Mouse (Mus musculus): ENCODE data around the gene Pard3b. TPM values are rescaled to one million over a fixed set of nuclear protein-coding genes. Genes with fewer than 3 reads are reported as not detected.
A peak's percentile ranks its signal among the peaks of the same experiment; 100 is the strongest.

Pard3b gene
- polyA plus RNA-seq, 1 experiment from 2014 or later = 15.4 TPM

GRCm38 (mm10) chr1:62282835-62283234, 644.2 kb downstream of the Pard3b start:
- H3K27me3 ChIP-seq (ENCODE audit: control insufficient read depth, insufficient read depth, low read length) = no peaks in the 10 kb centered on the region

GRCm38 (mm10) chr1:62283624-62284023, 645.0 kb downstream of the Pard3b start:
- WGBS = 100% methylated on average over 2 of the region's 2 CpGs
- Histone ChIP-seq H3K4me3 (ENCODE audit: low read depth, low read length) (no peak overlapping the region), H3K4me1 (replicated peaks; ENCODE audit: control insufficient read depth, insufficient read depth, low read length) (no peaks in the 10 kb centered on the region), H3K9me3 (ENCODE audit: control insufficient read depth, low read length) (no peaks in the 10 kb centered on the region), H3K36me3 (ENCODE audit: control insufficient read depth, insufficient read depth, low read length) (no peaks in the 10 kb centered on the region), H3K27ac (ENCODE audit: low read depth, low read length) (no peak overlapping the region), H3K27me3 (ENCODE audit: control insufficient read depth, insufficient read depth, low read length) (no peaks in the 10 kb centered on the region), H3K4me2 (ENCODE audit: low read depth, low read length, severe bottlenecking) (no peak overlapping the region), H3K9ac (ENCODE audit: low read length) (no peak overlapping the region)
- ATAC-seq (replicated peaks; ENCODE audit: low FRiP score) = no peak
- no peak for DNase-seq (ENCODE audit: low spot score)

More at GRCm38 (mm10) chr1:62282835-62283234, 644.2 kb downstream of the Pard3b start:
- no peak overlapping the region for H3K4me2 ChIP-seq (ENCODE audit: low read depth, low read length, severe bottlenecking)
- H3K36me3 ChIP-seq (ENCODE audit: control insufficient read depth, insufficient read depth, low read length) = no peaks in the 10 kb centered on the region
- H3K4me1 ChIP-seq (replicated peaks; ENCODE audit: control insufficient read depth, insufficient read depth, low read length) = no peaks in the 10 kb centered on the region
- WGBS = 88% methylated on average over 6 of the region's 6 CpGs
- DNase-seq (ENCODE audit: low spot score) (no peak), ATAC-seq (replicated peaks; ENCODE audit: low FRiP score) (no peak)
- no peak overlapping the region for H3K9ac ChIP-seq (ENCODE audit: low read length)
- H3K4me3 ChIP-seq (ENCODE audit: low read depth, low read length) = no peak overlapping the region
- no peaks in the 10 kb centered on the region for H3K9me3 ChIP-seq (ENCODE audit: control insufficient read depth, low read length)
- H3K27ac ChIP-seq (ENCODE audit: low read depth, low read length) = no peak overlapping the region

GRCm38 (mm10) chr1:62309376-62309775, 670.8 kb downstream of the Pard3b start:
- Histone ChIP-seq H3K27me3 (ENCODE audit: control insufficient read depth, insufficient read depth, low read length) (no peaks in the 10 kb centered on the region), H3K4me3 (ENCODE audit: low read depth, low read length) (no peak overlapping the region), H3K4me1 (replicated peaks; ENCODE audit: control insufficient read depth, insufficient read depth, low read length) (no peaks in the 10 kb centered on the region), H3K27ac (ENCODE audit: low read depth, low read length) (no peak overlapping the region), H3K4me2 (ENCODE audit: low read depth, low read length, severe bottlenecking) (no peak overlapping the region), H3K36me3 (ENCODE audit: control insufficient read depth, insufficient read depth, low read length) (no peaks in the 10 kb centered on the region), H3K9ac (ENCODE audit: low read length) (no peak overlapping the region), H3K9me3 (ENCODE audit: control insufficient read depth, low read length) (no peaks in the 10 kb centered on the region)
- whole genome bisulfite sequencing = 89% methylated on average over 6 of the region's 6 CpGs
- ATAC-seq (replicated peaks; ENCODE audit: low FRiP score) (no peak), DNase-seq (ENCODE audit: low spot score) (no peak)

GRCm38 (mm10) chr1:62325237-62325636, 686.6 kb downstream of the Pard3b start:
- H3K27me3 ChIP-seq (ENCODE audit: control insufficient read depth, insufficient read depth, low read length) = no peaks in the 10 kb centered on the region
- H3K4me2 ChIP-seq (ENCODE audit: low read depth, low read length, severe bottlenecking) = no peak overlapping the region
- no peak overlapping the region for H3K27ac ChIP-seq (ENCODE audit: low read depth, low read length)
- WGBS = 4% methylated on average over 5 of the region's 5 CpGs
- no peak overlapping the region for H3K4me3 ChIP-seq (ENCODE audit: low read depth, low read length)
- no peaks in the 10 kb centered on the region; the same call in 1 of the 2 replicates for H3K4me1 ChIP-seq (replicated peaks; ENCODE audit: control insufficient read depth, insufficient read depth, low read length)
- H3K36me3 ChIP-seq (ENCODE audit: control insufficient read depth, insufficient read depth, low read length) = no peaks in the 10 kb centered on the region
- DNase-seq (ENCODE audit: low spot score) (peak; percentile 55), ATAC-seq (replicated peaks; ENCODE audit: low FRiP score) (no peak)
- H3K9ac ChIP-seq (ENCODE audit: low read length) = no peak overlapping the region
- H3K9me3 ChIP-seq (ENCODE audit: control insufficient read depth, low read length) = no peaks in the 10 kb centered on the region

DNA sequence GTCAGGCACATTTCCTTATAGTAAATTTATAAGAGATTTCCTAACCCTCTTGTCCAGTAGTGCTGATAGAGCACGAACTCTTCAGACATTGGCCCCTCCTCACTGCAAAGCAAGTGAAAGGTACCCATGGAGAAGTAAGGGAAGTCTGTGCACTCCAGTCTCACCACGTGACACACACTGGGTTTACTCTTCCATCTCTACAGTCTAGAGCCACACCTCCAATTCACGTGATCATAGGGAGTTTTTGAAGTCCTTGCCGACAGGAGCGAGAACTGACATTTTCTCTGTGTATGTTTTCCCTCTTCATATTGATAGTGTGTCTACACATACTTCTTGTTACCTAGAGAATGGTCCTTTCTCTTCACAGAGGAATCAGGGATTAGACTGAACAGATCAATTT, 689.1 kb downstream of the Pard3b start:
- Histone ChIP-seq H3K27ac (ENCODE audit: low read depth, low read length) (no peak overlapping the region), H3K36me3 (ENCODE audit: control insufficient read depth, insufficient read depth, low read length) (no peaks in the 10 kb centered on the region), H3K4me2 (ENCODE audit: low read depth, low read length, severe bottlenecking) (no peak overlapping the region), H3K9me3 (ENCODE audit: control insufficient read depth, low read length) (no peaks in the 10 kb centered on the region), H3K9ac (ENCODE audit: low read length) (no peak overlapping the region), H3K27me3 (ENCODE audit: control insufficient read depth, insufficient read depth, low read length) (no peaks in the 10 kb centered on the region), H3K4me3 (ENCODE audit: low read depth, low read length) (no peak overlapping the region), H3K4me1 (replicated peaks; ENCODE audit: control insufficient read depth, insufficient read depth, low read length) (no peaks in the 10 kb centered on the region; the same call in 1 of the 2 replicates)
- DNase-seq (ENCODE audit: low spot score) = no peak
- ATAC-seq (replicated peaks; ENCODE audit: low FRiP score) = no peak
- 90% methylated on average over 5 of the region's 5 CpGs for WGBS

DNA sequence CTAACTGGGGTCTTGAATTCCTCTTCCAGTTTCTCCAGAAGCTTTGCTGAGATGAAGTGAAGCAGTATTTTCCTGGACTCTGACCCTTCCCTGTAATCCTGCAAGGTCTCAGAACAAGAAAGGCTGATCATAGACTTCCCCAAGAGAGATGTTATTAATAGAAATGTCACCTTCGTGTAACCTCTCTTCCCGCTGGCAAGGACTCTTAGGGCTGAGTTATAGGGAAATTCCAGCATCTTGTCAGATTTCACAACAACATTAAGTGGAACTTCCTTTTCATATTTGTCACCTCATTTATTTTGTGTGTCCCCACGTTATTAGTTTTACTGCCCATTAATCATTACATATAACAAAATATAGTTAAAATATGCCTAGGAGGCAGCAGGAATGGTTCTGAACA, 690.2 kb downstream of the Pard3b start:
- DNase-seq (ENCODE audit: low spot score) (no peak), ATAC-seq (replicated peaks; ENCODE audit: low FRiP score) (no peak)
- Histone ChIP-seq H3K27me3 (ENCODE audit: control insufficient read depth, insufficient read depth, low read length) (no peaks in the 10 kb centered on the region), H3K27ac (ENCODE audit: low read depth, low read length) (no peak overlapping the region), H3K4me3 (ENCODE audit: low read depth, low read length) (no peak overlapping the region), H3K9me3 (ENCODE audit: control insufficient read depth, low read length) (no peaks in the 10 kb centered on the region), H3K9ac (ENCODE audit: low read length) (no peak overlapping the region), H3K4me1 (replicated peaks; ENCODE audit: control insufficient read depth, insufficient read depth, low read length) (no peaks in the 10 kb centered on the region; the same call in 1 of the 2 replicates), H3K4me2 (ENCODE audit: low read depth, low read length, severe bottlenecking) (no peak overlapping the region), H3K36me3 (ENCODE audit: control insufficient read depth, insufficient read depth, low read length) (no peaks in the 10 kb centered on the region)
- 65% methylated on average over 3 of the region's 3 CpGs for WGBS

- DNase-seq (ENCODE audit: low spot score) = no peak
- 54% methylated on average over 2 of the region's 2 CpGs for WGBS
Observed at GRCm38 (mm10) chr1:62333016-62333415, 694.4 kb downstream of the Pard3b start.

GRCm38 (mm10) chr1:62334196-62334595, 695.6 kb downstream of the Pard3b start:
- ATAC-seq (replicated peaks; ENCODE audit: low FRiP score) (no peak), DNase-seq (ENCODE audit: low spot score) (no peak)
- 0 out of 2 replicates have a peak, but pooled peaks cover 2% of the 10 kb centered on the region for H3K4me1 ChIP-seq (replicated peaks; ENCODE audit: control insufficient read depth, insufficient read depth, low read length)
- H3K9me3 ChIP-seq (ENCODE audit: control insufficient read depth, low read length) = no peaks in the 10 kb centered on the region
- H3K36me3 ChIP-seq (ENCODE audit: control insufficient read depth, insufficient read depth, low read length) = no peaks in the 10 kb centered on the region
- H3K4me2 ChIP-seq (ENCODE audit: low read depth, low read length, severe bottlenecking) = no peak overlapping the region
- H3K27ac ChIP-seq (ENCODE audit: low read depth, low read length) = no peak overlapping the region
- WGBS = 67% methylated on average over 5 of the region's 5 CpGs
- H3K9ac ChIP-seq (ENCODE audit: low read length) = no peak overlapping the region
- H3K4me3 ChIP-seq (ENCODE audit: low read depth, low read length) = no peak overlapping the region
- no peaks in the 10 kb centered on the region for H3K27me3 ChIP-seq (ENCODE audit: control insufficient read depth, insufficient read depth, low read length)

More at GRCm38 (mm10) chr1:62333016-62333415, 694.4 kb downstream of the Pard3b start:
- Histone ChIP-seq H3K4me1 (replicated peaks; ENCODE audit: control insufficient read depth, insufficient read depth, low read length) (0 out of 2 replicates have a peak, but pooled peaks cover 2% of the 10 kb centered on the region), H3K36me3 (ENCODE audit: control insufficient read depth, insufficient read depth, low read length) (no peaks in the 10 kb centered on the region), H3K9me3 (ENCODE audit: control insufficient read depth, low read length) (no peaks in the 10 kb centered on the region), H3K4me2 (ENCODE audit: low read depth, low read length, severe bottlenecking) (no peak overlapping the region), H3K27me3 (ENCODE audit: control insufficient read depth, insufficient read depth, low read length) (no peaks in the 10 kb centered on the region), H3K4me3 (ENCODE audit: low read depth, low read length) (no peak overlapping the region), H3K27ac (ENCODE audit: low read depth, low read length) (no peak overlapping the region), H3K9ac (ENCODE audit: low read length) (no peak overlapping the region)
- no peak for ATAC-seq (replicated peaks; ENCODE audit: low FRiP score)

DNA sequence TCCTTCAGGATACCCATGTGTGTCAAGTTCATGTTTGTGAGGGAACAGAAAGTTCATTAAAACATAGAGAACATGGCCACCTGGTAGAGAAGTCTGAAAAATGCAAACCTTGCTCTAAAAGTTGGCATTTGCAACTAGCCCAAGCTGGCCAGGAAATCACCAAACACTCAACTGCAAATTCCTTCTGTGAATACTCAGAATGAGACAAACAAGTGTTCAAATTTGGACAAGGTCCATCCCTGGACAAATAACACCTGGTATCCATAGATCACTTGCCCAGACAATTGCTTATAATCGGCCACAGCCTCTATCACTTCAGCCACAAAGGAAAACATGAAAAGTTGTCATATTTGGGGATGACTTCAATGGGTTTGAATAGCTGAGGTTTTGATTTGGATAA, 701.6 kb downstream of the Pard3b start:
- Histone ChIP-seq H3K27me3 (ENCODE audit: control insufficient read depth, insufficient read depth, low read length) (no peaks in the 10 kb centered on the region), H3K9me3 (ENCODE audit: control insufficient read depth, low read length) (no peaks in the 10 kb centered on the region), H3K9ac (ENCODE audit: low read length) (no peak overlapping the region), H3K4me1 (replicated peaks; ENCODE audit: control insufficient read depth, insufficient read depth, low read length) (no peaks in the 10 kb centered on the region), H3K27ac (ENCODE audit: low read depth, low read length) (no peak overlapping the region), H3K4me3 (ENCODE audit: low read depth, low read length) (no peak overlapping the region), H3K4me2 (ENCODE audit: low read depth, low read length, severe bottlenecking) (no peak overlapping the region), H3K36me3 (ENCODE audit: control insufficient read depth, insufficient read depth, low read length) (no peaks in the 10 kb centered on the region)
- 83% methylated on average over 1 of the region's 1 CpGs for WGBS
- DNase-seq (ENCODE audit: low spot score) = no peak
- no peak for ATAC-seq (replicated peaks; ENCODE audit: low FRiP score)

All from forebrain, embryonic 11.5 days (tissue).